Mouse (Mus musculus): ENCODE data around the gene Garem2. TPM values are rescaled to one million over a fixed set of nuclear protein-coding genes. Genes with fewer than 3 reads are reported as not detected.

Gene Garem2
- polyA plus RNA-seq, 1 experiment from 2014 or later: 13.4 TPM

DNA sequence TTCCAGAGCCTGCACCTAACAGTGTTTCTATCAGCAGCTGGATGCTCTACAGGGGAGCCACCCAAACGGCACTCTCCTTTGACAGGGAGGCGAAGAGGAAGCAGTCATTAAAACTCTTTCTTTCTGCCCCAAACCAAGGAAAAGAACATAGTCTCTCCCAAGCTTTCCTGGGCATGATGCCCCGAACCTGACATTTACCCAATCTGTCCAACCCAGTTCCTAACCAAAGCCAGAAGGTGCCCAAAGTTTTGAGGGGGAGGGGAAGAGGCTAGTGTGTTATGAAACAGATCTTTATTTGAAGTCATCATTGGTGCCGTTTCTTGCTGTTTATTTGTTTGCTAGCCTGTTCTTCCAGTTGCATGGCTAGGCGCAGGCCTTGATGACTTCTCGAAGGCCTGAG is 9.2 kb upstream of the Garem2 start:
- no peaks in the 10 kb centered on the region for H3K9me3 ChIP-seq (ENCODE audit: control insufficient read depth, low read length)
- H3K4me3 ChIP-seq (replicated peaks; ENCODE audit: low read length): no peak overlapping the region
- WGBS: 82% methylated on average over 6 of the region's 6 CpGs
- ATAC-seq (ENCODE audit: low FRiP score): no peak
- no peak overlapping the region for H3K4me2 ChIP-seq (replicated peaks)
- no peak overlapping the region for H3K27ac ChIP-seq
- no peak for DNase-seq (ENCODE audit: low spot score)
- no peaks in the 10 kb centered on the region for H3K36me3 ChIP-seq (replicated peaks; ENCODE audit: control insufficient read depth, insufficient read depth)
- no peaks in the 10 kb centered on the region for H3K4me1 ChIP-seq (replicated peaks; ENCODE audit: control insufficient read depth, insufficient read depth, low read length)
- H3K9ac ChIP-seq: no peak overlapping the region
- no peaks in the 10 kb centered on the region for H3K27me3 ChIP-seq (ENCODE audit: control insufficient read depth, insufficient read depth, low read length)

DNA sequence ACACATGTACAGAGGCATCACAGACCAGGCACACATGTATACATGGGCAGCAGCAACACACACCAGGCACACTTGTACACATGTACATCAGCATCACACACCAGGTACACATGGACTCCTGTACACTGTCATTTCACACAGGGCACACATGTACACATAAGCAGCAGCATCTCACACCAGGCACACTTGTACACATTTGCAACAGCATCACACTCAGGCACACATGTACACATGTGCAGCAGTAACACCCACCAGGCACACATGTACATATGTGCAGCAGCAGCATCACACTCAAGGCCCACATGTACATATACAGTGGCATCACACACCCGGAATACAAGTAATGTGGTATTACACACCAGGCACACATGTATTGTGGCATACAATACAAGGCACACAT is 6.7 kb upstream of the Garem2 start:
- no peak overlapping the region for H3K27ac ChIP-seq
- WGBS: 98% methylated on average over 1 of the region's 1 CpGs
- H3K4me2 ChIP-seq (replicated peaks): no peak overlapping the region
- ATAC-seq (ENCODE audit: low FRiP score) (no peak), DNase-seq (ENCODE audit: low spot score) (no peak)
- H3K9me3 ChIP-seq (ENCODE audit: control insufficient read depth, low read length): no peaks in the 10 kb centered on the region
- H3K9ac ChIP-seq: no peak overlapping the region
- no peaks in the 10 kb centered on the region for H3K4me1 ChIP-seq (replicated peaks; ENCODE audit: control insufficient read depth, insufficient read depth, low read length)
- H3K27me3 ChIP-seq (ENCODE audit: control insufficient read depth, insufficient read depth, low read length): no peaks in the 10 kb centered on the region
- no peak overlapping the region for H3K4me3 ChIP-seq (replicated peaks; ENCODE audit: low read length)
- H3K36me3 ChIP-seq (replicated peaks; ENCODE audit: control insufficient read depth, insufficient read depth): no peaks in the 10 kb centered on the region

DNA sequence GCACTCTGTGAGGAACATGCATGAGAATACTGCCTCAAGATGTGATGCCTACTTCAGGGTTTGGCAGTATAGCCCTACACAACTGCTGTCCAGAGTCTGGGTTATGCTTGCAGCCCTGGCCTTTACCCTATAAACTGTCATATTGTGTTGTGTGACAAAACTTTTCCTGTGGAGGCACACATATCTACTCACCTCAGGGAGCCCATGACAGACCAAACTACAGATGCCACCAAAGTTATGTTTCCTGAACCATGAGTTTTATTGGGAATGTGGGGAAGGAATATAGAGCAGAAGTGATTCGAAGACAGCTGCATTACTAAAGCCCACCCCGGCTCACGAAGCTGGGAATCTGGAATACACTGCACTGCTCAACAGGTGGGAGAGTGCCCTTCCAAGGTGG is 1.6 kb upstream of the Garem2 start:
- Histone ChIP-seq H3K27me3 (ENCODE audit: control insufficient read depth, insufficient read depth, low read length) (no peaks in the 10 kb centered on the region), H3K27ac (no peak overlapping the region), H3K4me2 (replicated peaks) (no peak overlapping the region), H3K9ac (no peak overlapping the region), H3K9me3 (ENCODE audit: control insufficient read depth, low read length) (no peaks in the 10 kb centered on the region), H3K4me3 (replicated peaks; ENCODE audit: low read length) (no peak overlapping the region), H3K36me3 (replicated peaks; ENCODE audit: control insufficient read depth, insufficient read depth) (no peaks in the 10 kb centered on the region), H3K4me1 (replicated peaks; ENCODE audit: control insufficient read depth, insufficient read depth, low read length) (peaks cover 26% of the 10 kb centered on the region)
- ATAC-seq (ENCODE audit: low FRiP score) (no peak), DNase-seq (ENCODE audit: low spot score) (no peak)
- whole genome bisulfite sequencing: 86% methylated on average over 3 of the region's 3 CpGs

DNA sequence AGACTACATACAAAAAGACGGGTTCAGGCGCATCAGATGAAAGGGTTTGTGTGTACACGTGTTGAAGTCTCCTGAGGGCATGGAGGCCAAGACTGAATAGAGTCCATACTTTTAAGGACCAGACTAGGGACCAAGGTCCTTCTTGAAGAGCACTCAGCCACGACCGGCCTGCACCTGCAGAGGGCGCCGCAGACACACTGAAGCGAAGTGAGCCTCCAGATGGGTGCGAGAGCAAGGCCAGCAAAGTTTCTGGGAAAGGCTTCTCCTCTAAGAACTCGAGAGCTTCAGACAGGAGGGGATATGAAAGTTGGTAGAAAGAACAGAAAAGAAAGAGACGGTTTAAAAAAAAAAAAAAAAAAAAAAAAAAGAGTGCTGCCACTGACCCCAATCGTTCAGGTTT is 622 bp upstream of the Garem2 start:
- Histone ChIP-seq H3K4me3 (replicated peaks; ENCODE audit: low read length) (peak overlapping the region; percentile 70), H3K9me3 (ENCODE audit: control insufficient read depth, low read length) (no peaks in the 10 kb centered on the region), H3K27ac (no peak overlapping the region), H3K36me3 (replicated peaks; ENCODE audit: control insufficient read depth, insufficient read depth) (no peaks in the 10 kb centered on the region), H3K4me2 (replicated peaks) (peak overlapping the region; percentile 97), H3K27me3 (ENCODE audit: control insufficient read depth, insufficient read depth, low read length) (no peaks in the 10 kb centered on the region), H3K9ac (no peak overlapping the region), H3K4me1 (replicated peaks; ENCODE audit: control insufficient read depth, insufficient read depth, low read length) (peaks cover 26% of the 10 kb centered on the region)
- DNase-seq (ENCODE audit: low spot score): peak; percentile 68
- WGBS: 1% methylated on average over 12 of the region's 12 CpGs
- no peak for ATAC-seq (ENCODE audit: low FRiP score)

DNA sequence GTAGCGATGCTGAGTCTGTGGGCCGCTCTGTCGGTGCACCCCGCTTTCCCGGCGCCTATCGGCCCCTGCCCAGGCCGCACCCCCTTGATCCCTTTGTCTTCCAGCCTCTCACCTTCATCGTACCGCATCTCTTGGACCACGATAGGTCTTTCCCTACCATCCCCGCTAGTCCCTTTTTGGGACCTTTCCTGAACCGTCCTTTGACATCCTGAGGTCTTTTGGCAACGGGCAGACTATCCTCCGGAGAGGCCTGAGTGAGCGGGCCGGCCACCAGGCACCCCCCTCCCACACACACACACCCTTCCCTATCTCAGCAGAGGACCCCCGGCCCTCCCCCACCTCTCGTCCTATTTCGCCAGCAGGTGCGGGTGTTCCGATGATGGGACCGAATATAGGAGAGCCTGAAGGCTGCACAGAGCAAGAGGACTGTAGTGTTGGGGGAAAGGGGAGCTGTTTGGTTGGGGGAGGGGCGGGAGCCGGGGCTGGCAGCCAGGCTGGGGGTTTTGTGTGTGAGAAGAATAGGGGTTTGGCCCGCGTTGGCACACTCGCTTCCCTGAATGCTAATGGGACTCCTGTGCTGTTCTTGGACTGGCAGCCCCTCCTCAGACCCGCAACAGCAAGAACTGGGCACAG is 823 bp downstream of the Garem2 start, which contains the start of gene 3110082J24Rik:
TSS of gene 3110082J24Rik (minus strand) at position 419 of the 633 bp plus-strand sequence.
- H3K36me3 ChIP-seq (replicated peaks; ENCODE audit: control insufficient read depth, insufficient read depth): no peaks in the 10 kb centered on the region
- peak; percentile 52 for ATAC-seq (ENCODE audit: low FRiP score)
- H3K4me1 ChIP-seq (replicated peaks; ENCODE audit: control insufficient read depth, insufficient read depth, low read length): peaks cover 35% of the 10 kb centered on the region
- H3K27me3 ChIP-seq (ENCODE audit: control insufficient read depth, insufficient read depth, low read length): no peaks in the 10 kb centered on the region
- H3K9ac ChIP-seq: peak within 1 kb of the TSS; percentile 84
- H3K9me3 ChIP-seq (ENCODE audit: control insufficient read depth, low read length): no peaks in the 10 kb centered on the region
- H3K4me2 ChIP-seq (replicated peaks): peak within 1 kb of the TSS; percentile 97
- H3K27ac ChIP-seq: peak within 1 kb of the TSS; percentile 84
- under 1% methylated on average over 29 of the region's 29 CpGs for WGBS
- DNase-seq (ENCODE audit: low spot score): peak; percentile 63
- H3K4me3 ChIP-seq (replicated peaks; ENCODE audit: low read length): peak within 1 kb of the TSS; percentile 70

DNA sequence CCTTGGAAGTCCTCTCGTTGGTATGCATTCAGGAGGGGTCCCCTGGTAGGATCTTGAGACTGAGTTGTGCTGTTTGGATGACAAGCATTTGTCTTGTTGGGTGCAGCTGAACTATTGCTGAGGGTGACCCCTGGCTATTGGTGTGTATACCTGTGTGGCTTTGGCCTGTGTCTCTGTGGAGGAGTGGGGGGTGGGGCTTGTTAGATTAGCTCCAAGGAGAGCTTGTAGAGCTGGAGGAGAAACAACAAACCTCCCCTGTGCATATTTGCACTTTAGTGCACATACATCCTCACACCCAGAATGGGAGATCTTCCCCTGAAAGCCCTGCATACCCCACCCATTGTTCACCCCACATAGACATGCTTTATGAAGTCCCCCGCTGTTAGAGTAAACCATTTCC is 1.8 kb downstream of the Garem2 start:
- Histone ChIP-seq H3K4me2 (replicated peaks) (peak overlapping the region; percentile 97), H3K9ac (peak overlapping the region; percentile 84), H3K9me3 (ENCODE audit: control insufficient read depth, low read length) (no peaks in the 10 kb centered on the region), H3K27ac (peak overlapping the region; percentile 84), H3K4me3 (replicated peaks; ENCODE audit: low read length) (peak overlapping the region; percentile 70), H3K27me3 (ENCODE audit: control insufficient read depth, insufficient read depth, low read length) (no peaks in the 10 kb centered on the region), H3K36me3 (replicated peaks; ENCODE audit: control insufficient read depth, insufficient read depth) (no peaks in the 10 kb centered on the region), H3K4me1 (replicated peaks; ENCODE audit: control insufficient read depth, insufficient read depth, low read length) (peaks cover 45% of the 10 kb centered on the region)
- ATAC-seq (ENCODE audit: low FRiP score) (no peak), DNase-seq (ENCODE audit: low spot score) (no peak)
- WGBS: 0% methylated on average over 2 of the region's 2 CpGs

DNA sequence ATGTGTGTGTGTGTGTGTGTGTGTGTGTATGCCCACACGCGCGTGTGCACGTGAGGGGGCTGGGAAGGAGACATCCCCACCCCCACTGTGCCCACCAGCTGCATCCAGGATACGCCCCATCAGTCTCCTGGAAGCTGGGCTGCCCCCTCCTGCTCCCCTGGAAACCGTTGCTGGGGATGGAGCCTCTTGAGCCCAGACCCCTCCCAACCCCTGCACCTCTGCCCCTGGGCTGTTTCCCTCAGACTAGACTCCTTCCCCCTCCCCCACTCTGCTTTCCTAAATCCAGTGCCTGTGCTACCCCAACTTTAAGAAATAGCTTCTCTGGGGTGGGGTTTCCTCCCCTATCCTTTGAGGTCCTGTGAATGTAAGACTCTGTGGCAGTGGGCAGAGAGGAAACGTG is 2.2 kb downstream of the Garem2 start:
- Histone ChIP-seq H3K27me3 (ENCODE audit: control insufficient read depth, insufficient read depth, low read length) (no peaks in the 10 kb centered on the region), H3K4me2 (replicated peaks) (peak overlapping the region; percentile 97), H3K4me3 (replicated peaks; ENCODE audit: low read length) (peak overlapping the region; percentile 70), H3K9me3 (ENCODE audit: control insufficient read depth, low read length) (no peaks in the 10 kb centered on the region), H3K4me1 (replicated peaks; ENCODE audit: control insufficient read depth, insufficient read depth, low read length) (peaks cover 45% of the 10 kb centered on the region), H3K9ac (peak overlapping the region; percentile 84; the same call in 1 of the 2 replicates), H3K36me3 (replicated peaks; ENCODE audit: control insufficient read depth, insufficient read depth) (no peaks in the 10 kb centered on the region), H3K27ac (peak overlapping the region; percentile 84)
- DNase-seq (ENCODE audit: low spot score): peak; percentile 55
- ATAC-seq (ENCODE audit: low FRiP score): peak; percentile 51
- 1% methylated on average over 7 of the region's 7 CpGs for WGBS

DNA sequence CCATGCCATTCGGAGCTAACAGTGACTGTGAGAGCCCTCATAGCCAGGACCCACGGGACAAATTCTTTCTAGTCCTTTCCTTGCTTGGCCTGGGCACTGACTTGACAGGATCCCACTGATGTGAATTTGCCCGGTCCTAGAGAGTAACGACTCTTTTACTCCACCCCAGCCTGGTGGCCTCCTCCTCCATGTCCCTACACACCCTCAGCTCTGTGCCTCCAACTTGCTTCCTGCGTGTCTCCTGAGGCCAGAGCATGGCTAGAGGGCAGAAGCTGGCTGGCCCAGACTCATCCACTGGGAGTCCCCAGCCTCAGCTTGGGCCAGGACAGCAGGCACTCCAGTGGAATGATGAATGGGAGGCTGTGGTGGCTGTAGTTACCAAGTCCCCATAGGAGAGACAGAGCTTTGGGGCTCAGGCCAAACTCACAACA is 2.7 kb downstream of the Garem2 start:
- Histone ChIP-seq H3K36me3 (replicated peaks; ENCODE audit: control insufficient read depth, insufficient read depth) (no peaks in the 10 kb centered on the region), H3K9me3 (ENCODE audit: control insufficient read depth, low read length) (no peaks in the 10 kb centered on the region), H3K4me1 (replicated peaks; ENCODE audit: control insufficient read depth, insufficient read depth, low read length) (peaks cover 45% of the 10 kb centered on the region), H3K4me3 (replicated peaks; ENCODE audit: low read length) (peak overlapping the region; percentile 70), H3K27ac (peak overlapping the region; percentile 84), H3K9ac (peak overlapping the region; percentile 84), H3K27me3 (ENCODE audit: control insufficient read depth, insufficient read depth, low read length) (0 out of 2 replicates have a peak, but pooled peaks cover 3% of the 10 kb centered on the region), H3K4me2 (replicated peaks) (peak overlapping the region; percentile 97)
- ATAC-seq (ENCODE audit: low FRiP score) (peak; percentile 25; the same call in 1 of the 2 replicates), DNase-seq (ENCODE audit: low spot score) (peak; percentile 56)
- WGBS: 5% methylated on average over 5 of the region's 5 CpGs

DNA sequence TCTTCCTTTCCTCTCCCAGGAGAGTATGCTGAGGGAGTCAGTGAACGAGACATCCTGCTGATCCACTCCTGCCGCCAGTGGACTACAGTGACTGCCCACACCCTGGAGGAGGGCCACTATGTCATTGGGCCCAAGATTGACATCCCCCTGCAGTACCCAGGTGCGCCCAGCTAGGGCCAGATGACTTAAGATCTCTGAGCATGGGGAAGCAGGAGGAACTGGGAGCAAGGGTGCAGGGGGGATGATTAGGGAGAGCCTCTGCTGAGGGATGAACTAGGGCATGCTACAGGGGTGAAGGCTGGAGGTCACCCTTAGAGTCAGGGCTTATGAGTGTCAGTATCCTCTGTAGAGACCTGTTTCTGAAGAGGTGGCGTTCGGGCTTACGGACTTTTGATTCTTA is 3.3 kb downstream of the Garem2 start:
- no peak overlapping the region for H3K4me3 ChIP-seq (replicated peaks; ENCODE audit: low read length)
- peaks cover 45% of the 10 kb centered on the region for H3K4me1 ChIP-seq (replicated peaks; ENCODE audit: control insufficient read depth, insufficient read depth, low read length)
- H3K4me2 ChIP-seq (replicated peaks): peak overlapping the region; percentile 97
- H3K27me3 ChIP-seq (ENCODE audit: control insufficient read depth, insufficient read depth, low read length): 0 out of 2 replicates have a peak, but pooled peaks cover 9% of the 10 kb centered on the region
- H3K9ac ChIP-seq: peak overlapping the region; percentile 84; the same call in 1 of the 2 replicates
- ATAC-seq (ENCODE audit: low FRiP score) (no peak), DNase-seq (ENCODE audit: low spot score) (no peak)
- H3K36me3 ChIP-seq (replicated peaks; ENCODE audit: control insufficient read depth, insufficient read depth): no peaks in the 10 kb centered on the region
- WGBS: 56% methylated on average over 6 of the region's 6 CpGs
- no peaks in the 10 kb centered on the region for H3K9me3 ChIP-seq (ENCODE audit: control insufficient read depth, low read length)
- peak overlapping the region; percentile 84; the same call in 1 of the 2 replicates for H3K27ac ChIP-seq

Data from hindbrain, embryonic 14.5 days (tissue).